Mouse (Mus musculus) large intestine, adult 2 months (tissue): ENCODE results near the gene Zfp358. TPM values are rescaled to one million over a fixed set of nuclear protein-coding genes. Genes with fewer than 3 reads are reported as not detected.

Experiments
- DNase-seq: peaks from one replicate; pipeline ENCODE4 v3.0.0-alpha.2; 2012; ENCODE audit warnings: low read depth, low spot score
- WGBS: fragments of 180-500 bp; shearing (Covaris S2); methylation state at CpG from one replicate; pipeline ENCODE4 v1.1.7; 2018; 5-methylcytosine and 5-hydroxymethylcytosine counted together
- polyA plus RNA-seq: library from polyadenylated mRNA; depleted of rRNA; stranded (reverse); fragments of >200 nt; gene quantifications from 2 replicates; pipeline ENCODE4 v1.2.3, GENCODE M21; 2012

Gene Zfp358
- polyA plus RNA-seq, 1 experiment: 22.0 TPM

- no peak for DNase-seq
Observed at GRCm38 (mm10) chr8:3496428-3496748, 3.5 kb downstream of the Zfp358 start.

GRCm38 (mm10) chr8:3498583-3498982 is 5.6 kb downstream of the Zfp358 start:
- 83% methylated on average over 3 of the region's 3 CpGs for WGBS
- DNase-seq: no peak

More at GRCm38 (mm10) chr8:3496428-3496748, 3.5 kb downstream of the Zfp358 start:
- 97% methylated on average over 15 of the region's 15 CpGs for WGBS

GRCm38 (mm10) chr8:3499751-3500150 is 6.8 kb downstream of the Zfp358 start:
- DNase-seq: no peak
- WGBS: 2% methylated on average over 8 of the region's 8 CpGs

- DNase-seq: peak; percentile 95
- WGBS: under 1% methylated on average over 70 of the region's 70 CpGs
Observed at GRCm38 (mm10) chr8:3500235-3501090, 7.5 kb downstream of the Zfp358 start, which contains the start of gene Mcoln1. Gene Mcoln1, plus strand, starts transcription at chr8:3500457.

GRCm38 (mm10) chr8:3502217-3502616 is 9.3 kb downstream of the Zfp358 start:
- WGBS: 26% methylated on average over 4 of the region's 4 CpGs
- no peak for DNase-seq

GRCm38 (mm10) chr8:3507979-3508754 is 15.2 kb downstream of the Zfp358 start:
- 80% methylated on average over 6 of the region's 6 CpGs for WGBS
- DNase-seq: no peak

- no peak for DNase-seq
- 33% methylated on average over 13 of the region's 13 CpGs for WGBS
Observed at GRCm38 (mm10) chr8:3514681-3515247, 21.8 kb downstream of the Zfp358 start.

GRCm38 (mm10) chr8:3515260-3515671 is 22.3 kb downstream of the Zfp358 start, which contains the start of gene Pnpla6:
Gene Pnpla6, plus strand, starts transcription at chr8:3515384.
- 1% methylated on average over 25 of the region's 25 CpGs for WGBS
- DNase-seq: peak; percentile 64

- DNase-seq: no peak
- WGBS: under 1% methylated on average over 25 of the region's 25 CpGs
Observed at GRCm38 (mm10) chr8:3515771-3516417, 23.0 kb downstream of the Zfp358 start.

GRCm38 (mm10) chr8:3516450-3517116 is 23.6 kb downstream of the Zfp358 start:
- DNase-seq: peak; percentile 93
- WGBS: under 1% methylated on average over 36 of the region's 36 CpGs

- DNase-seq: no peak
- WGBS: 6% methylated on average over 16 of the region's 16 CpGs
Observed at GRCm38 (mm10) chr8:3517117-3517495, 24.2 kb downstream of the Zfp358 start.

- DNase-seq: no peak
- 93% methylated on average over 13 of the region's 13 CpGs for WGBS
Observed at GRCm38 (mm10) chr8:3522007-3522697, 29.2 kb downstream of the Zfp358 start.

- WGBS: 88% methylated on average over 5 of the region's 5 CpGs
Observed at GRCm38 (mm10) chr8:3530816-3531215, 37.9 kb downstream of the Zfp358 start.

GRCm38 (mm10) chr8:3531936-3532335 is 39.0 kb downstream of the Zfp358 start:
- WGBS: 94% methylated on average over 18 of the region's 18 CpGs
- no peak for DNase-seq

More at GRCm38 (mm10) chr8:3530816-3531215, 37.9 kb downstream of the Zfp358 start:
- no peak for DNase-seq

- DNase-seq: peak; percentile 16
- WGBS: 59% methylated on average over 15 of the region's 15 CpGs
Observed at GRCm38 (mm10) chr8:3536053-3536841, 43.3 kb downstream of the Zfp358 start.

- 73% methylated on average over 9 of the region's 9 CpGs for WGBS
Observed at GRCm38 (mm10) chr8:3536940-3537339, 44.0 kb downstream of the Zfp358 start.

GRCm38 (mm10) chr8:3537666-3538065 is 44.7 kb downstream of the Zfp358 start:
- 98% methylated on average over 26 of the region's 26 CpGs for WGBS
- DNase-seq: no peak

More at GRCm38 (mm10) chr8:3536940-3537339, 44.0 kb downstream of the Zfp358 start:
- no peak for DNase-seq

GRCm38 (mm10) chr8:3539146-3539545 is 46.2 kb downstream of the Zfp358 start:
- 91% methylated on average over 7 of the region's 7 CpGs for WGBS
- no peak for DNase-seq
